Mouse (Mus musculus) liver, postnatal 0 days (tissue): ENCODE measurements at regions not wholly inside any gene's neighbourhood (a gene's known extent, or its start where the extent isn't known, plus 50 kb on each side); places are given as distances from the start of the nearest gene placed in this dataset.
"Not testable (repeated sequence)": the region's sequence is repeated elsewhere in the genome, so short reads cannot be mapped to it uniquely, and the experiment has no call there.

Source experiments
- ATAC-seq: fragments of 200-750 bp; cut with Nextera tagmentation; 2 replicates; pipeline ENCODE4 v1.8.0; 2017; ENCODE audit warnings: mild to moderate bottlenecking, moderate library complexity
- DNase-seq: peaks from one replicate; pipeline ENCODE4 v3.0.0-alpha.2; 2016
- H3K27ac ChIP-seq: fragments of 300-500 bp; sonication (generic); 2 replicates; pipeline ENCODE4 v1.5.1; 2014; ENCODE audit warnings: antibody characterized with exemption, moderate library complexity, mild to moderate bottlenecking, low read depth
- H3K27me3 ChIP-seq: fragments of 300-500 bp; sonication (generic); 2 replicates; pipeline ENCODE4 v1.6.1; 2014; ENCODE audit warnings: low read length, control low read depth, mixed read lengths; ENCODE audit not compliant: insufficient read depth
- H3K36me3 ChIP-seq: fragments of 300-500 bp; sonication (generic); replicated peaks from 2 replicates; pipeline ENCODE4 v1.6.1; 2014; ENCODE audit warnings: mild to moderate bottlenecking, control low read depth, low read length, moderate library complexity, mixed read lengths; ENCODE audit not compliant: insufficient read depth
- H3K4me1 ChIP-seq: fragments of 300-500 bp; sonication (generic); 2 replicates; pipeline ENCODE4 v1.6.1; 2014; ENCODE audit warnings: antibody characterized with exemption, mild to moderate bottlenecking, control low read depth; ENCODE audit not compliant: insufficient read depth
- H3K4me2 ChIP-seq: fragments of 300-500 bp; sonication (generic); 2 replicates; pipeline ENCODE4 v1.6.1; 2014; ENCODE audit warnings: low read depth, mild to moderate bottlenecking, low read length, moderate library complexity, mixed read lengths
- H3K4me3 ChIP-seq: fragments of 300-500 bp; sonication (generic); 2 replicates; pipeline ENCODE4 v1.5.1; 2014; ENCODE audit warnings: low read depth, low read length
- H3K9ac ChIP-seq: fragments of 300-500 bp; sonication (generic); replicated peaks from 2 replicates; pipeline ENCODE4 v1.6.1; 2014; ENCODE audit warnings: mild to moderate bottlenecking, moderate library complexity
- H3K9me3 ChIP-seq: fragments of 300-500 bp; sonication (generic); 2 replicates; pipeline ENCODE4 v1.6.1; 2016; ENCODE audit warnings: mild to moderate bottlenecking, control low read depth, low read length, mixed read lengths
- WGBS: fragments of 180-500 bp; shearing (Covaris S2); extraction: QIAGEN DNeasy Blood & Tissue Kit; methylation state at CpG from one replicate; pipeline ENCODE4 v1.1.7; 2014; ENCODE audit not compliant: insufficient replicate concordance; 5-methylcytosine and 5-hydroxymethylcytosine counted together

DNA sequence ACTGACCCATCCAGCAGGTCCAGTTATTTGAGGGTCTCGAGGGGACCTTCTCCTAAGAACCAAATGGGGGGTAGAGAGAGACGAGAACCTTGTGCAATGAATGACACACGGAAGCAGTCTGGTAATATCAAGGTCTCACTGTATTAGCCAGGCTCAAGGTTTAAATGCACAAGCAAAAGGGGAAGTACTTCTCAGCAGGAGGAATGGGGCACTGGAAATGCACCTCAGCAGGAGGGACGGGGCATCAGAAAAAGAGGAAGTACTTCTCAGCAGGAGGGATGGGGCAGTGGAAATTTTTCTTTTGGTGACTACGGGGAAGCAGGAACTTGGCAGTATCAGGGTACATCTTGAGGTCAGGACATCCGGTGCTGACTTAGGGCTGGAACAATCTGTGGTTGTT, 74.9 kb upstream of the Vmn1r3 start:
- not testable (repeated sequence) for H3K36me3 ChIP-seq, ATAC-seq, H3K4me3 ChIP-seq, H3K27me3 ChIP-seq, DNase-seq, H3K27ac ChIP-seq, H3K9me3 ChIP-seq, H3K9ac ChIP-seq, H3K4me2 ChIP-seq, H3K4me1 ChIP-seq
- 67% methylated on average over 6 of the region's 6 CpGs for WGBS

DNA sequence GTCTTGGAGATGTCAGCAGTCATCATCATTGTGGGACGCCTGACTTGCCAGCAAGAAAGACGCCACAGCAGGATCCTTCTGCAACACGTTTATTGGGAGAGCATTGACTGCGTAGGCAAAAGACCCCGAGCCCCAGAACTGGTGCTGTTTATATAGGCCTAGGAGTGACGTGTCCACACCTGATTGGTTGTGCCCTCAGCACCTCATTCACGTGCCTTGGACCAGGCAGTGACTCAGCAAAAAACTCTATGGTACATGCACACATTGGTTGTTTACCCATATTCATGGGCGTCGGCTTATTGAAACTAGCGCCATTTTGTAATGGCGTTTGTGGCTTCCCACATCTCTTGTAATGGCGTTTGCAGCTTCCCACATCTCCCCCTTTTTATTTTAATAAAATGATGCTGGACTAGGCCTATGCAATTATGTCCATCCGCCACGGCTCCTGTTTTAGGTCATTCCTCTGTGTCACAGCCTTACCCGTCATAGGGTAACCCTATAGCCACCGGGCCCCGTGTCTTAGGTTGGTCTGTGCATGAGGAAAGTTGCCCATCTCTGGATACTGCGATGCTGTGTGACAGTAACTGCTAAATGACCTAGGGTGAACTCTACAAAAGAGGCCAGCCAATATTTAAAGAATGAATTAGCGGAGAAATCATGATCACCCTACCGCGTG, 67.6 kb upstream of the Vmn1r3 start:
- 82% methylated on average over 21 of the region's 21 CpGs for WGBS

DNA sequence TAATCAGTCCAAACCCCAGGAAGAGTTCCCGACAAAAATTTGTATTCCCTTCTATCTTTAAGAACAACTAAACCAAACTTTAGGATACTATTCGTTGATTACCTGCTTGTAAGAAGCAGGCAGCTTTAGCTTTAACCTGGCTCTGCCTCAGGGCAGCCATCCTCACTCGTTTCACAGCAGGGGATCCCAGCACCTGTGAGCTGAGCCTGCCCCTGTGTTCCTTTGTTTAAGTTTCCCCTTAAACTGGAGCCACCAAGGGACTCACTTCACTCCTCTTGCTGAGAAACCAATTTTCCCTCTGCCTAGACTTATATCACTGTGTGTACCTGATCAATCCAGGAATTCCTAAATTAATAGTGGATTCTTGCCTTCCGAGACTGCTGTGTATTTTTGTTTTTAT, 65.1 kb upstream of the Vmn1r3 start:
- H3K4me3 ChIP-seq, H3K9me3 ChIP-seq, ATAC-seq, H3K9ac ChIP-seq, H3K27me3 ChIP-seq, H3K27ac ChIP-seq, H3K4me2 ChIP-seq, H3K4me1 ChIP-seq, DNase-seq, H3K36me3 ChIP-seq: not testable (repeated sequence)
- 51% methylated on average over 4 of the region's 4 CpGs for WGBS

More for the DNA sequence above, 67.6 kb upstream of the Vmn1r3 start:
- not testable (repeated sequence) for H3K4me2 ChIP-seq, DNase-seq, H3K9ac ChIP-seq, ATAC-seq, H3K27me3 ChIP-seq, H3K4me1 ChIP-seq, H3K4me3 ChIP-seq, H3K9me3 ChIP-seq, H3K36me3 ChIP-seq, H3K27ac ChIP-seq

DNA sequence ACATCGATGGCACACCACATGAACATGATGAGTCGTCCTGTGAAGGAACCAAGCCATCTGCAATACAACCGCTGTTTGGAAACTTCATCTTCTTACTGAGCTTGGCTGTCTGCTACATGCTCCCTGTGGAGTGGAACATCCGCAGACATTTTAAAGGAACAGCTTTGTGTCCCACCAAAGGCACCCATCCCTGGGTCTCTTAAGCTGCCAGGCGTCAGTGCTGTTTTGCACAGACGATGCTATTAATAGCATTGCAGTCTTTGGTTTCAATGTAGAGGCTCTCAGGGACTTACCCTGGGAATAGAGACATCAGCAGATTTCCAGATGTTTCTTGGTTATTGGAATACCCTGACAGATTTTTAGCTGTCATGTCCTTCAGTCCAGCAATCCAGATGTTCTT, 56.9 kb upstream of the Vmn1r3 start:
- not testable (repeated sequence) for DNase-seq, H3K4me1 ChIP-seq, ATAC-seq, H3K4me3 ChIP-seq, H3K27ac ChIP-seq, H3K4me2 ChIP-seq, H3K27me3 ChIP-seq, H3K36me3 ChIP-seq, H3K9ac ChIP-seq, H3K9me3 ChIP-seq
- WGBS: 73% methylated on average over 6 of the region's 6 CpGs

DNA sequence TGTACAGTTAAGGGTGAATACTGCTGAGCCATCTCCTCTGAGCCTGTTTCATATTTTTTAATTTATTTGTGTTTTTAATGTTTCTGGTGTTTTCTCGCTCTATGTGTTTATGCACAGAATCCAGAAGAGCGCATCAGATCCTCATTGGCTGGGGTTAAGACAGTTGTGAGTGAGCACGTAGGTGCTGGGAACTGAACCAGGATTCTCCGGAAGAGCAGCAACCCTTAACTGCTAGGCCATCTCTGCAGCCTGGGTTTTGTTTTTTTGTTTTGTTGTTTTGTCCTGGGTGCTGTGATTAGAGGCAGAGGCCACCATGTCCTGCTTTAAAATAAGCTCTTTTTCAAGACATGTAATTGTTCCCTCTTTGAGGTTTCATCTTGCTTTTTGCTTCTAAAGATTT, 56.2 kb upstream of the Vmn1r3 start:
- H3K27me3 ChIP-seq, ATAC-seq, H3K9me3 ChIP-seq, H3K4me1 ChIP-seq, H3K36me3 ChIP-seq, DNase-seq, H3K27ac ChIP-seq, H3K9ac ChIP-seq, H3K4me3 ChIP-seq, H3K4me2 ChIP-seq: not testable (repeated sequence)
- 67% methylated on average over 4 of the region's 4 CpGs for WGBS

DNA sequence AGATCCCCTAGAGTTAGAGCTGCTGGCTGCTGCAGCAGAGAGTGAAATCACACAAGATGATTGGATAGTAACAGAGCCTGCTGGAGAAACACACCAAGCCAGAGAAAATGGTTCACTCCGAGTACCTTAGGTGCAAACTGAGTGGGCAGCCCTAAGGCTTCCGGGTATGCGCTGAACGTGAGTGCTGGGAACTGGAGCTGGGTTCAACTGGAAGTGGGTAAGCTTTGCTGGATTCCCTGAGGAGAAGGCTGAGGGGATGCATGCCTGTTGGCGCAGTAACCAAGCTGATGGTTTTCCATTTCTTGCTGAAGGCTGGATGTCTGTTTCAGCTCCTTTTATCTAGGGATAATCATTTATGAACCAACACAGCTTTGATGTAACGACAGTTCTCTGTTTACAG, 53.3 kb upstream of the Vmn1r3 start:
- not testable (repeated sequence) for ATAC-seq, DNase-seq, H3K4me1 ChIP-seq, H3K36me3 ChIP-seq, H3K4me2 ChIP-seq, H3K9me3 ChIP-seq, H3K27ac ChIP-seq, H3K9ac ChIP-seq, H3K4me3 ChIP-seq, H3K27me3 ChIP-seq
- WGBS: 74% methylated on average over 6 of the region's 6 CpGs

DNA sequence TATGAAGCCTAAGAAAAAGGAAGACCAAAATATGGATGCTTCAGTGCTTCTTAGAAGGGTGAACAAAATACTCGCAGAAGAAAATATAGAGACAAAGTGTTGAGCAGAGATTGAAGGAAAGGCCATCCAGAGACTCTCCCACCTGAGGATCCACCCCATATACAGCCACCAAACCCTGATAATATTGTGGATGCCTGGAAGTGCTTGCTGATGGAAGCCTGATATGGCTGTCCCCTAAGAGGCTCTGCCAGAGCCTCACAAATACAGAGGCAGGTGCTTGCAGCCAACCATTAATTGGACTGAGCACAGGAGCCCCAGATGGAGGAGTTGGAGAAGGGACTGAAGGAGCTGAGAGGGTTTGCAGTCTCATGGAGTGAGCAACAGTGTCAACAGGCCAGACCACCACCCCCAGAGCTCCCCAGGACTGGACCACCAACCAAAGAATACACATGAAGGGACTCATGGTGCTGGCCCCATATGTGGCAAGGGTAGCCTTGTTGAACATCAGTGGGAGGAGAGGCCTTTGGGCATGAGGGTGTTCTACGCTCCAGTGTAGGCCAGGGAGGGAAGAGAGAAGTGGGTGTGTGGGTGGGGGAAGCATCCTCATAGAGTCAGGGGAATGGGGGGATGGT, 51.1 kb upstream of the Vmn1r3 start:
- H3K27me3 ChIP-seq, H3K36me3 ChIP-seq, DNase-seq, H3K4me3 ChIP-seq, H3K27ac ChIP-seq, H3K4me2 ChIP-seq, H3K9ac ChIP-seq, H3K4me1 ChIP-seq, H3K9me3 ChIP-seq: not testable (repeated sequence)
- ATAC-seq: 0 out of 2 replicates have a peak, but pooled peaks have one; percentile 8
- WGBS: 31% methylated on average over 2 of the region's 2 CpGs
